Mouse (Mus musculus): ENCODE results near the gene Tns1. TPM values are rescaled to one million over a fixed set of nuclear protein-coding genes. Genes with fewer than 3 reads are reported as not detected.

Tns1 gene
- polyA plus RNA-seq, 1 experiment = 6.5 TPM

DNA sequence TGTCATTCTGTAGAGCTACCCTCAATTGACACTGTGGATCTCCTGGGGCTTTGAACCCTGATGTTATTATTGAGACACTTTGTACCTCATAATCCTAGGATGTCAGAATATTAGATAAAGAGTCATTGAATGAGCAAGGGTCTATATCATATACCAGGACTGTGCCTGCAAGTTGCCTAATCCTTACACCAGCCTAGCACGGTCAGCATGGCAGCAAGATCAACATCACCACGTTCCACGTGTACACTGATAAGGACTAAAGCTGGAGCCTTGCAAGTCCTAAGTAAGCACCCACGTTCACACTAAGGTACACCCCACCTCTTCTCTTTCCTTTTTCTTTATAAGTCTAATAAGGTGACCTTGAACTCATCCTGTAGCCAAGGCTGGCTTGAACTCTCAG, 65.5 kb downstream of the Tns1 start:
- Histone ChIP-seq H3K27me3 (ENCODE audit: control insufficient read depth, insufficient read depth, low read length, poor library complexity, severe bottlenecking) (no peaks in the 10 kb centered on the region), H3K36me3 (ENCODE audit: control insufficient read depth, insufficient read depth, low read length, poor library complexity, severe bottlenecking) (no peaks in the 10 kb centered on the region), H3K9me3 (replicated peaks; ENCODE audit: control insufficient read depth, insufficient read depth, low read length, poor library complexity, severe bottlenecking) (no peaks in the 10 kb centered on the region), H3K27ac (ENCODE audit: insufficient read depth, low read length) (no peak overlapping the region), H3K4me3 (ENCODE audit: low read depth, low read length) (no peak overlapping the region), H3K9ac (ENCODE audit: low read depth, poor library complexity, severe bottlenecking) (no peak overlapping the region), H3K4me1 (ENCODE audit: control insufficient read depth, insufficient read depth, low read length) (peaks cover 4% of the 10 kb centered on the region)
- TF ChIP-seq CTCF (IDR thresholded peaks at IDR 0.05; ENCODE audit: low read depth, low read length) = no peak
- TF ChIP-seq POLR2A (IDR thresholded peaks at IDR 0.05; ENCODE audit: insufficient read depth, low read length) = no peak
- no peak for TF ChIP-seq EP300 (IDR thresholded peaks at IDR 0.05; ENCODE audit: insufficient read depth, low read depth, low read length)

DNA sequence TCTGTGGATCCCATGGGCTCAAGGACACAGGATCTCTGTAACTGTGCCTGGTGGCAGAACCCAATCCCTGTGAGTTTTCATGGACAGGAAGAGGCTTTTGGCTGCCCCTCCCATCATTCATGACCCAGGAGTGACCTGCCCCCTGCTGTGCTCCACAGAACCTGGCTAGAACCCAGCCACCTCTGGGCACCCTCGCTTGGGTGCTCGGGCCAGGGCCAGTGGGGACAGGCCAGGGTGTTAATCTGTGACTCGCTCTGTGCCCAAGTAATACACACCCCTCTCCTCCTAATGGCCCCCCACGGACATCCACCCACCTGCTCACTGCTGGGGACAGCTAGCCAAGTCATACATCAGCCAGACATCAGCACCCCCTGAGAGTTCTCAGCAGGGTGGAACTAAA, 65.9 kb downstream of the Tns1 start:
- Histone ChIP-seq H3K4me1 (ENCODE audit: control insufficient read depth, insufficient read depth, low read length) (peaks cover 4% of the 10 kb centered on the region), H3K27me3 (ENCODE audit: control insufficient read depth, insufficient read depth, low read length, poor library complexity, severe bottlenecking) (no peaks in the 10 kb centered on the region), H3K9me3 (replicated peaks; ENCODE audit: control insufficient read depth, insufficient read depth, low read length, poor library complexity, severe bottlenecking) (no peaks in the 10 kb centered on the region), H3K27ac (ENCODE audit: insufficient read depth, low read length) (no peak overlapping the region), H3K4me3 (ENCODE audit: low read depth, low read length) (no peak overlapping the region), H3K36me3 (ENCODE audit: control insufficient read depth, insufficient read depth, low read length, poor library complexity, severe bottlenecking) (no peaks in the 10 kb centered on the region), H3K9ac (ENCODE audit: low read depth, poor library complexity, severe bottlenecking) (no peak overlapping the region)
- TF ChIP-seq POLR2A (IDR thresholded peaks at IDR 0.05; ENCODE audit: insufficient read depth, low read length) (no peak), EP300 (IDR thresholded peaks at IDR 0.05; ENCODE audit: insufficient read depth, low read depth, low read length) (no peak), CTCF (IDR thresholded peaks at IDR 0.05; ENCODE audit: low read depth, low read length) (no peak)

DNA sequence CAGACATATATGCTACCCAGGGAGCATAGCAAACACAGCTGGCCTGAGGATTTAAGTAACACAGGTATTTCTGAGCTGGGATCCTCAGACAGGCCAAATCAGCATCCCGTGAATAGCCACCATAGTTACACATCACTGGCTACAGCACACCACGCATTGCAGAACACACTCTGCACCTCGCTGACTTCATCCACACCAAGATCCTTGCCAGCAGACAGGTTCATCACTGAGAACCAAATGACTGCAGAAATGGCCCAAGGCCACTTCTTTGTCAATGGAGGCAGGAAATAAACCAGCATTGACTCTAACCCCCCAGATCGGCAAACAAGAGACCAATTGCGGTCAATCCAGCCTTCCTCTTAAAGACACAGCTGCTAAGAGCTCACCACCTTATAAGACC, 66.7 kb downstream of the Tns1 start:
- no peak overlapping the region for H3K27ac ChIP-seq (ENCODE audit: insufficient read depth, low read length)
- no peaks in the 10 kb centered on the region for H3K27me3 ChIP-seq (ENCODE audit: control insufficient read depth, insufficient read depth, low read length, poor library complexity, severe bottlenecking)
- no peaks in the 10 kb centered on the region for H3K36me3 ChIP-seq (ENCODE audit: control insufficient read depth, insufficient read depth, low read length, poor library complexity, severe bottlenecking)
- no peaks in the 10 kb centered on the region for H3K9me3 ChIP-seq (replicated peaks; ENCODE audit: control insufficient read depth, insufficient read depth, low read length, poor library complexity, severe bottlenecking)
- H3K9ac ChIP-seq (ENCODE audit: low read depth, poor library complexity, severe bottlenecking) = no peak overlapping the region
- TF ChIP-seq CTCF (IDR thresholded peaks at IDR 0.05; ENCODE audit: low read depth, low read length) (no peak), EP300 (IDR thresholded peaks at IDR 0.05; ENCODE audit: insufficient read depth, low read depth, low read length) (no peak), POLR2A (IDR thresholded peaks at IDR 0.05; ENCODE audit: insufficient read depth, low read length) (no peak)
- no peak overlapping the region for H3K4me3 ChIP-seq (ENCODE audit: low read depth, low read length)
- peaks cover 4% of the 10 kb centered on the region for H3K4me1 ChIP-seq (ENCODE audit: control insufficient read depth, insufficient read depth, low read length)

DNA sequence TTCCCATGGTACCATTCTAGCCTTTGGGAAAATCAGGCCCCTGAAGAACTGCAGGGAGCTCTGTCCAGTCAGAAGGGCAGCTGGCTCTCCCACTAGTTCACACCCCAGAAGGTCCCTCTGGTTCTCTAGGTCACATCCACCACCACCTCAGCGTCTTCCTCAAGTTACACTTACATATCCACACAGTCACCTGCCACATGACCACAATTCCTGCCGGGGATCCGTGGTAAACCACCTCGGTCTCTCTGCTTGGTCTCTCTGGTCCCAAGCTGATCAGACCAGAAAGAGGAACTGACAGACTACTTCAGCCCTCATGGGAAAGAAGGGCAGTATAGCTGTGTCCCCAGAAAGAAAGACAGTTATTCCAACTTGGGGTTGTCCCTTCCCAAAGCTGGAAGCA, 68.7 kb downstream of the Tns1 start:
- no peaks in the 10 kb centered on the region for H3K36me3 ChIP-seq (ENCODE audit: control insufficient read depth, insufficient read depth, low read length, poor library complexity, severe bottlenecking)
- H3K9ac ChIP-seq (ENCODE audit: low read depth, poor library complexity, severe bottlenecking) = no peak overlapping the region
- H3K27me3 ChIP-seq (ENCODE audit: control insufficient read depth, insufficient read depth, low read length, poor library complexity, severe bottlenecking) = no peaks in the 10 kb centered on the region
- peaks cover 4% of the 10 kb centered on the region for H3K4me1 ChIP-seq (ENCODE audit: control insufficient read depth, insufficient read depth, low read length)
- no peaks in the 10 kb centered on the region for H3K9me3 ChIP-seq (replicated peaks; ENCODE audit: control insufficient read depth, insufficient read depth, low read length, poor library complexity, severe bottlenecking)
- TF ChIP-seq EP300 (IDR thresholded peaks at IDR 0.05; ENCODE audit: insufficient read depth, low read depth, low read length) (no peak), POLR2A (IDR thresholded peaks at IDR 0.05; ENCODE audit: insufficient read depth, low read length) (no peak), CTCF (IDR thresholded peaks at IDR 0.05; ENCODE audit: low read depth, low read length) (no peak)
- H3K27ac ChIP-seq (ENCODE audit: insufficient read depth, low read length) = no peak overlapping the region
- no peak overlapping the region for H3K4me3 ChIP-seq (ENCODE audit: low read depth, low read length)

DNA sequence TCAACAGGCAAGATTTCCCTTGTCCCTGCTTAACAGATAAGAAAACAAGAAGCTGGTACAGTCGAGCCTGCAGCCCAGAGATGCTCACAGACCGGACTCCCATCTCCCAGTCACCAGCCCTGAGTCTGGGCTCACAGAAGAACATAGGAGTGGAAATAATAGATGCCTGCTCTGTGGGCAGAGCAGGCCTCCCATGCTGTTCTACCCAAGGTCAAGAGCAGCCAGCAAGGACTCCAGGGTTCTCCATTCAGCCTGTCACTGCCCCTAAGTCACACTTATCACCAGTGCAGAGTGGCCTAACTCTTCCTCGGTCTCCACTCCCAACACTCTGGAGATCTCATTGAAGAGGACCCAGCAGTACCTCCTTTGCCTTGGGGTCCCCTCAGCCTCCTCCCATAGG, 69.8 kb downstream of the Tns1 start:
- Histone ChIP-seq H3K36me3 (ENCODE audit: control insufficient read depth, insufficient read depth, low read length, poor library complexity, severe bottlenecking) (no peaks in the 10 kb centered on the region), H3K4me1 (ENCODE audit: control insufficient read depth, insufficient read depth, low read length) (no peaks in the 10 kb centered on the region), H3K9ac (ENCODE audit: low read depth, poor library complexity, severe bottlenecking) (no peak overlapping the region), H3K9me3 (replicated peaks; ENCODE audit: control insufficient read depth, insufficient read depth, low read length, poor library complexity, severe bottlenecking) (no peaks in the 10 kb centered on the region), H3K27me3 (ENCODE audit: control insufficient read depth, insufficient read depth, low read length, poor library complexity, severe bottlenecking) (no peaks in the 10 kb centered on the region), H3K4me3 (ENCODE audit: low read depth, low read length) (no peak overlapping the region), H3K27ac (ENCODE audit: insufficient read depth, low read length) (no peak overlapping the region)
- no peak for TF ChIP-seq POLR2A (IDR thresholded peaks at IDR 0.05; ENCODE audit: insufficient read depth, low read length)
- TF ChIP-seq CTCF (IDR thresholded peaks at IDR 0.05; ENCODE audit: low read depth, low read length) = no peak
- TF ChIP-seq EP300 (IDR thresholded peaks at IDR 0.05; ENCODE audit: insufficient read depth, low read depth, low read length) = no peak

DNA sequence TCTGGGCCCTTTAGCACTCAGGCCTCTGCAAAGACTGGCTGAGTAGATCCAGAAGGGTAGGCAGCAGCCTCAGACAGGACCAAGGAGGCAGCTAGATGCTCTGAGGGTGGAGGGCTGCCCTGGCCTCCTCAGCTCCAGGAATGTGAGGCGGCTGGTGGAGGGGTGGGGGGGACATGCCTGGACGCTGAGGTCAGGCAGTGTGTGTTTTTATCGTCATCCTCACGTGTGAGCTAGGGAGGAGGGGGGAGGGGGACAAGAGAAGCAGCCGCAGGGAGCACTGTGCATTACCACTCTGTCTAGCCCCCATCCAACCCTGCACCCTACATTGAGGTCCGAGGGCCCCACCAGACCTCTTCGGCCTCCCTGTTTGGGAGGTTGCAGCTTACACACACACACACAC, 70.2 kb downstream of the Tns1 start:
- Histone ChIP-seq H3K36me3 (ENCODE audit: control insufficient read depth, insufficient read depth, low read length, poor library complexity, severe bottlenecking) (no peaks in the 10 kb centered on the region), H3K9ac (ENCODE audit: low read depth, poor library complexity, severe bottlenecking) (no peak overlapping the region), H3K4me3 (ENCODE audit: low read depth, low read length) (no peak overlapping the region), H3K9me3 (replicated peaks; ENCODE audit: control insufficient read depth, insufficient read depth, low read length, poor library complexity, severe bottlenecking) (no peaks in the 10 kb centered on the region), H3K27me3 (ENCODE audit: control insufficient read depth, insufficient read depth, low read length, poor library complexity, severe bottlenecking) (no peaks in the 10 kb centered on the region), H3K27ac (ENCODE audit: insufficient read depth, low read length) (no peak overlapping the region), H3K4me1 (ENCODE audit: control insufficient read depth, insufficient read depth, low read length) (no peaks in the 10 kb centered on the region)
- TF ChIP-seq EP300 (IDR thresholded peaks at IDR 0.05; ENCODE audit: insufficient read depth, low read depth, low read length) = no peak
- no peak for TF ChIP-seq CTCF (IDR thresholded peaks at IDR 0.05; ENCODE audit: low read depth, low read length)
- TF ChIP-seq POLR2A (IDR thresholded peaks at IDR 0.05; ENCODE audit: insufficient read depth, low read length) = no peak

Measured in ES-Bruce4 (cell line).